Comparison of ENCODE assay signal across 8 mouse cellular contexts in genomic region chr17:86962894-86963585, GRCm38 (mm10). TPM values are rescaled to one million over a fixed set of nuclear protein-coding genes. Genes with fewer than 3 reads are reported as not detected.
A peak's percentile ranks its signal among the peaks of the same experiment; 100 is the strongest.
DNase-seq lines count a peak whose midpoint lies in the region; ATAC-seq and TF ChIP-seq lines count a peak whose summit lies in the region.

TSS of gene Rhoq (plus strand) at chr17:86963082.

- no peaks in the 10 kb centered on the region for H3K9me3 ChIP-seq in forebrain, postnatal 0 days (ENCODE audit: low read length)
- H3K9me3 ChIP-seq in lung, embryonic 15.5 days, result no peaks in the 10 kb centered on the region

- peak within 1 kb of the TSS; percentile 77 for H3K27ac ChIP-seq in forebrain, postnatal 0 days (ENCODE audit: low read depth, low read length)
- peak within 1 kb of the TSS; percentile 91 for H3K27ac ChIP-seq in lung, embryonic 15.5 days
- H3K27ac ChIP-seq in thymus, adult 2 months (ENCODE audit: control insufficient read depth, insufficient read depth, low read length), result no peak within 1 kb of the TSS

- no peak for TF ChIP-seq CTCF in forebrain, postnatal 0 days (IDR thresholded peaks at IDR 0.05; ENCODE audit: low read depth)
- TF ChIP-seq CTCF in thymus, adult 2 months (IDR thresholded peaks at IDR 0.05; ENCODE audit: borderline replicate concordance, control insufficient read depth, extremely low read depth, insufficient read depth, low read length, poor library complexity), result no peak

- H3K4me1 ChIP-seq in forebrain, postnatal 0 days (ENCODE audit: insufficient read depth), result peaks cover 5% of the 10 kb centered on the region; the same call in 1 of the 2 replicates
- H3K4me1 ChIP-seq in lung, embryonic 15.5 days, result peaks cover 42% of the 10 kb centered on the region
- peaks cover 21% of the 10 kb centered on the region for H3K4me1 ChIP-seq in thymus, adult 2 months (replicated peaks; ENCODE audit: control insufficient read depth, insufficient read depth, low read length)

- DNase-seq in ES-CJ7 (ENCODE audit: low read depth, low spot score), result peak; percentile 77
- DNase-seq in forebrain, postnatal 0 days, result peak; percentile 85
- DNase-seq in heart, postnatal 36 days, result peak; percentile 90 to 93
- peak; percentile 81 to 85 for DNase-seq in layer of hippocampus, adult 8-10 months (ENCODE audit: low spot score in 2 of 2)
- DNase-seq in ovary, adult 18-20 months (ENCODE audit: low spot score), result peak; percentile 92
- peak; percentile 59 for DNase-seq in thymus, adult 2 months

- H3K9ac ChIP-seq in forebrain, postnatal 0 days, result peak within 1 kb of the TSS; percentile 59
- peak within 1 kb of the TSS; percentile 88 for H3K9ac ChIP-seq in lung, embryonic 15.5 days

- ATAC-seq in cerebellum, adult (ENCODE audit: insufficient number of reproducible peaks, low FRiP score, low TSS enrichment), result peak; percentile 64
- peak; percentile 85 for ATAC-seq in forebrain, postnatal 0 days
- peak; percentile 91 for ATAC-seq in lung, embryonic 15.5 days (ENCODE audit: borderline replicate concordance, extremely low read depth, low FRiP score, low TSS enrichment)

- WGBS in forebrain, postnatal 0 days, result 1% methylated on average over 54 of the region's 86 CpGs
- under 1% methylated on average over 80 of the region's 86 CpGs for WGBS in lung, embryonic 15.5 days
- WGBS in thymus, adult 2 months, result under 1% methylated on average over 84 of the region's 86 CpGs

- H3K4me2 ChIP-seq in forebrain, postnatal 0 days (ENCODE audit: low read depth), result peak within 1 kb of the TSS; percentile 88
- H3K4me2 ChIP-seq in lung, embryonic 15.5 days, result peak within 1 kb of the TSS; percentile 92

- H3K36me3 ChIP-seq in forebrain, postnatal 0 days (ENCODE audit: insufficient read depth), result no peaks in the 10 kb centered on the region
- no peaks in the 10 kb centered on the region for H3K36me3 ChIP-seq in lung, embryonic 15.5 days
- no peaks in the 10 kb centered on the region for H3K36me3 ChIP-seq in thymus, adult 2 months (ENCODE audit: control insufficient read depth, insufficient read depth, low read length)

- TF ChIP-seq POLR2A in thymus, adult 2 months (IDR thresholded peaks at IDR 0.05; ENCODE audit: control insufficient read depth, extremely low read depth, insufficient read depth, low read length, poor library complexity), result no peak

- intact Hi-C loops in heart, postnatal 36 days (cut with DNase I), result loop anchor here (1.0 to 5.0 kb wide), 5 partner anchors 26 to 299 kb away; partner anchors contain the start of genes Cript, Pigf and Socs5

- H3K4me3 ChIP-seq in forebrain, postnatal 0 days (ENCODE audit: low read depth, low read length), result peak within 1 kb of the TSS; percentile 85
- peak within 1 kb of the TSS; percentile 89 for H3K4me3 ChIP-seq in lung, embryonic 15.5 days
- peak within 1 kb of the TSS; percentile 61 for H3K4me3 ChIP-seq in thymus, adult 2 months (ENCODE audit: control insufficient read depth, insufficient read depth, low read length)

- H3K27me3 ChIP-seq in forebrain, postnatal 0 days (ENCODE audit: insufficient read depth, low read length), result no peaks in the 10 kb centered on the region
- no peaks in the 10 kb centered on the region for H3K27me3 ChIP-seq in lung, embryonic 15.5 days
- 0 out of 2 replicates have a peak, but pooled peaks cover 3% of the 10 kb centered on the region for H3K27me3 ChIP-seq in thymus, adult 2 months (ENCODE audit: control insufficient read depth, insufficient read depth, low read length)

RNA-seq across cellular contexts. Expression of gene Rhoq, which starts in this region (rescaled TPM):
- total RNA-seq in forebrain, postnatal 0 days (2014; rRNA removed), result 17.9 and 18.2 TPM in 2 replicates
- polyA plus RNA-seq in forebrain, postnatal 0 days (2015; fragmentation: Nextera tagmentation; extraction: Ambion mirVana), result 2.7 and 4.0 TPM in 2 replicates
- total RNA-seq in heart, postnatal 36 days (2021), result 100 to 1,000 TPM; 144 to 146 TPM
- total RNA-seq in layer of hippocampus, adult 8-10 months (2022), result 10 to 100 TPM; 35.5 to 44.8 (median 42.0) TPM
- 12.1 and 13.0 TPM in 2 replicates for polyA plus RNA-seq in lung, embryonic 15.5 days (2015; fragmentation: Nextera tagmentation; extraction: Ambion mirVana)
- 11.5 and 14.5 TPM in 2 replicates for polyA plus RNA-seq in thymus, adult 2 months (2012; rRNA removed)
